Mouse (Mus musculus) kidney, adult 2 months (tissue): ENCODE measurements at regions not wholly inside any gene's neighbourhood (a gene's known extent, or its start where the extent isn't known, plus 50 kb on each side); places are given as distances from the start of the nearest gene placed in this dataset.
A peak's percentile ranks its signal among the peaks of the same experiment; 100 is the strongest.

Experiments used
- DNase-seq: peaks from one replicate; pipeline ENCODE4 v3.0.0; 2021
- H3K27ac ChIP-seq: fragments of 200-500 bp; 2 replicates; pipeline ENCODE4 v1.5.1; 2012; ENCODE audit warnings: low read depth, low read length, control low read depth, inconsistent platforms; ENCODE audit not compliant: insufficient read depth
- H3K27me3 ChIP-seq: fragments of 200-500 bp; replicated peaks from 2 replicates; pipeline ENCODE4 v1.6.1; 2012; ENCODE audit warnings: mild to moderate bottlenecking, moderate library complexity, low read length, inconsistent platforms; ENCODE audit not compliant: control insufficient read depth, insufficient read depth
- H3K36me3 ChIP-seq: fragments of 200-500 bp; 2 replicates; pipeline ENCODE4 v1.6.1; 2012; ENCODE audit warnings: mild to moderate bottlenecking, moderate library complexity, low read length, inconsistent platforms; ENCODE audit not compliant: control insufficient read depth, insufficient read depth
- H3K4me1 ChIP-seq: fragments of 200-500 bp; 2 replicates; pipeline ENCODE4 v1.6.1; 2011; ENCODE audit warnings: low read length; ENCODE audit not compliant: control insufficient read depth, insufficient read depth
- H3K4me3 ChIP-seq: fragments of 200-500 bp; 2 replicates; pipeline ENCODE4 v1.5.1; 2011; ENCODE audit warnings: mild to moderate bottlenecking, low read depth, low read length, control low read depth; ENCODE audit not compliant: insufficient read depth
- CTCF ChIP-seq: fragments of 200-500 bp; conservative IDR thresholded peaks from 2 replicates; pipeline ENCODE4 v1.5.1; 2011; ENCODE audit warnings: low read depth, mild to moderate bottlenecking, control low read depth, low read length, moderate library complexity, mixed read lengths; ENCODE audit not compliant: insufficient read depth, insufficient read length
- POLR2A ChIP-seq: fragments of 200-500 bp; IDR thresholded peaks from one replicate; pipeline ENCODE4 v1.6.1; 2011; ENCODE audit warnings: low read depth, low read length, control low read depth
- WGBS: fragments of 180-500 bp; shearing (Covaris S2); methylation state at CpG from one replicate; pipeline ENCODE4 v1.1.7; 2018; 5-methylcytosine and 5-hydroxymethylcytosine counted together

- DNase-seq = no peak
Observed at GRCm38 (mm10) chr15:36906052-36906451, 101.5 kb downstream of the Zfp706 start.

GRCm38 (mm10) chr15:36903922-36904321 is 103.7 kb downstream of the Zfp706 start:
- no peaks in the 10 kb centered on the region for H3K27me3 ChIP-seq
- DNase-seq = peak; percentile 57
- no peaks in the 10 kb centered on the region for H3K36me3 ChIP-seq
- TF ChIP-seq CTCF (no peak), POLR2A (no peak)
- no peak overlapping the region for H3K4me3 ChIP-seq
- WGBS = 60% methylated on average over 5 of the region's 5 CpGs
- H3K27ac ChIP-seq = peak overlapping the region; percentile 74
- peaks cover 43% of the 10 kb centered on the region for H3K4me1 ChIP-seq

More at GRCm38 (mm10) chr15:36906052-36906451, 101.5 kb downstream of the Zfp706 start:
- H3K4me3 ChIP-seq = no peak overlapping the region
- peaks cover 30% of the 10 kb centered on the region for H3K4me1 ChIP-seq
- no peak overlapping the region; the same call in 1 of the 2 replicates for H3K27ac ChIP-seq
- no peaks in the 10 kb centered on the region for H3K36me3 ChIP-seq
- WGBS = 68% methylated on average over 3 of the region's 3 CpGs
- TF ChIP-seq POLR2A = no peak
- TF ChIP-seq CTCF = no peak
- H3K27me3 ChIP-seq = no peaks in the 10 kb centered on the region

- Histone ChIP-seq H3K4me3 (no peak overlapping the region), H3K36me3 (no peaks in the 10 kb centered on the region), H3K4me1 (peaks cover 45% of the 10 kb centered on the region), H3K27me3 (no peaks in the 10 kb centered on the region), H3K27ac (peak overlapping the region; percentile 74)
- peak; percentile 84 for DNase-seq
- 13% methylated on average over 4 of the region's 4 CpGs for WGBS
- TF ChIP-seq CTCF (no peak), POLR2A (no peak)
Observed at GRCm38 (mm10) chr15:36903309-36903708, 104.3 kb downstream of the Zfp706 start.

GRCm38 (mm10) chr15:36901830-36902285 is 105.7 kb downstream of the Zfp706 start:
- Histone ChIP-seq H3K27me3 (no peaks in the 10 kb centered on the region), H3K4me3 (no peak overlapping the region), H3K36me3 (no peaks in the 10 kb centered on the region), H3K4me1 (peaks cover 40% of the 10 kb centered on the region), H3K27ac (peak overlapping the region; percentile 84; the same call in 1 of the 2 replicates)
- TF ChIP-seq POLR2A = no peak
- TF ChIP-seq CTCF = no peak
- no peak for DNase-seq
- WGBS = 43% methylated on average over 7 of the region's 7 CpGs

GRCm38 (mm10) chr15:36901350-36901749 is 106.2 kb downstream of the Zfp706 start:
- Histone ChIP-seq H3K4me1 (peaks cover 39% of the 10 kb centered on the region), H3K36me3 (no peaks in the 10 kb centered on the region), H3K27me3 (no peaks in the 10 kb centered on the region), H3K4me3 (no peak overlapping the region), H3K27ac (no peak overlapping the region)
- TF ChIP-seq POLR2A (no peak), CTCF (no peak)
- 82% methylated on average over 5 of the region's 5 CpGs for WGBS
- no peak for DNase-seq

GRCm38 (mm10) chr15:36900940-36901339 is 106.6 kb downstream of the Zfp706 start:
- Histone ChIP-seq H3K27me3 (no peaks in the 10 kb centered on the region), H3K27ac (no peak overlapping the region), H3K4me3 (no peak overlapping the region), H3K4me1 (peaks cover 40% of the 10 kb centered on the region), H3K36me3 (no peaks in the 10 kb centered on the region)
- TF ChIP-seq CTCF (no peak), POLR2A (no peak)
- no peak for DNase-seq
- 61% methylated on average over 2 of the region's 2 CpGs for WGBS

GRCm38 (mm10) chr15:36899882-36900281 is 107.7 kb downstream of the Zfp706 start:
- no peaks in the 10 kb centered on the region for H3K36me3 ChIP-seq
- no peak for DNase-seq
- 72% methylated on average over 2 of the region's 2 CpGs for WGBS
- H3K4me1 ChIP-seq = peaks cover 48% of the 10 kb centered on the region
- H3K27ac ChIP-seq = peak overlapping the region; percentile 90
- H3K27me3 ChIP-seq = no peaks in the 10 kb centered on the region
- H3K4me3 ChIP-seq = no peak overlapping the region
- no peak for TF ChIP-seq POLR2A
- TF ChIP-seq CTCF = no peak
